Comparison of ENCODE assay signal across 8 mouse cellular contexts in genomic region chr10:25199510-25200353, GRCm38 (mm10).
A peak's percentile ranks its signal among the peaks of the same experiment; 100 is the strongest.
DNase-seq lines count a peak whose midpoint lies in the region; ATAC-seq and TF ChIP-seq lines count a peak whose summit lies in the region.

No protein-coding gene starts in this region.

- H3K27ac ChIP-seq in thymus, adult 2 months (ENCODE audit: control insufficient read depth, insufficient read depth, low read length), result no peak overlapping the region
- H3K27ac ChIP-seq in embryonic fibroblast, embryonic 13.5 days (ENCODE audit: insufficient read depth, low read length), result no peak overlapping the region
- H3K27ac ChIP-seq in heart, embryonic 10.5 days, result peak overlapping the region; percentile 74
- H3K27ac ChIP-seq in limb, embryonic 10.5 days, result peak overlapping the region; percentile 81

- WGBS in thymus, adult 2 months, result 21% methylated on average over 32 of the region's 32 CpGs
- WGBS in heart, embryonic 10.5 days, result 14% methylated on average over 32 of the region's 32 CpGs
- 17% methylated on average over 32 of the region's 32 CpGs for WGBS in limb, embryonic 10.5 days

- peak; percentile 88 for ATAC-seq in megakaryocyte-erythroid progenitor cell, adult 5-6 weeks (replicated peaks; ENCODE audit: low FRiP score, low TSS enrichment, poor library complexity, severe bottlenecking)

- no peak overlapping the region for H3K4me3 ChIP-seq in thymus, adult 2 months (ENCODE audit: control insufficient read depth, insufficient read depth, low read length)
- peak overlapping the region; percentile 22 for H3K4me3 ChIP-seq in embryonic fibroblast, embryonic 13.5 days (ENCODE audit: insufficient read depth, low read length)
- peak overlapping the region; percentile 61 for H3K4me3 ChIP-seq in heart, embryonic 10.5 days
- H3K4me3 ChIP-seq in limb, embryonic 10.5 days, result peak overlapping the region; percentile 55

- H3K4me1 ChIP-seq in thymus, adult 2 months (replicated peaks; ENCODE audit: control insufficient read depth, insufficient read depth, low read length), result no peaks in the 10 kb centered on the region
- H3K4me1 ChIP-seq in embryonic fibroblast, embryonic 13.5 days (ENCODE audit: control insufficient read depth, insufficient read depth, low read length), result no peaks in the 10 kb centered on the region; the same call in none of the 2 replicates
- H3K4me1 ChIP-seq in heart, embryonic 10.5 days, result peaks cover 22% of the 10 kb centered on the region
- peaks cover 16% of the 10 kb centered on the region for H3K4me1 ChIP-seq in limb, embryonic 10.5 days

- TF ChIP-seq CTCF in thymus, adult 2 months (IDR thresholded peaks at IDR 0.05; ENCODE audit: borderline replicate concordance, control insufficient read depth, extremely low read depth, insufficient read depth, low read length, poor library complexity), result no peak
- no peak for TF ChIP-seq CTCF in embryonic fibroblast, embryonic 13.5 days (IDR thresholded peaks at IDR 0.05; ENCODE audit: borderline replicate concordance, insufficient read depth, low read length)

- H3K9me3 ChIP-seq in heart, embryonic 10.5 days, result no peaks in the 10 kb centered on the region
- H3K9me3 ChIP-seq in limb, embryonic 10.5 days (replicated peaks), result no peaks in the 10 kb centered on the region

- no peak for TF ChIP-seq POLR2A in thymus, adult 2 months (IDR thresholded peaks at IDR 0.05; ENCODE audit: control insufficient read depth, extremely low read depth, insufficient read depth, low read length, poor library complexity)
- TF ChIP-seq POLR2A in embryonic fibroblast, embryonic 13.5 days (IDR thresholded peaks at IDR 0.05; ENCODE audit: low read depth, low read length), result 0 out of 2 replicates have a peak, but pooled peaks have one; percentile 17

- no peaks in the 10 kb centered on the region for H3K27me3 ChIP-seq in thymus, adult 2 months (ENCODE audit: control insufficient read depth, insufficient read depth, low read length)
- H3K27me3 ChIP-seq in heart, embryonic 10.5 days (ENCODE audit: insufficient read depth, poor library complexity, severe bottlenecking), result no peaks in the 10 kb centered on the region
- peaks cover 20% of the 10 kb centered on the region; the same call in 1 of the 2 replicates for H3K27me3 ChIP-seq in limb, embryonic 10.5 days (ENCODE audit: low read depth, poor library complexity, severe bottlenecking)

- peak; percentile 17 for DNase-seq in thymus, adult 2 months
- no peak for DNase-seq in thymus, postnatal 0 days (ENCODE audit: low spot score)
- DNase-seq in heart, embryonic 10.5 days (ENCODE audit: low spot score), result no peak
- DNase-seq in kidney, adult 18-20 months, result peak; percentile 36
- DNase-seq in limb, embryonic 10.5 days (ENCODE audit: low spot score), result peak; percentile 68
- DNase-seq in skeletal muscle tissue, adult 2 months (ENCODE audit: low read depth, low spot score), result peak; percentile 16

- no peaks in the 10 kb centered on the region for H3K36me3 ChIP-seq in thymus, adult 2 months (ENCODE audit: control insufficient read depth, insufficient read depth, low read length)
- no peaks in the 10 kb centered on the region for H3K36me3 ChIP-seq in heart, embryonic 10.5 days
- no peaks in the 10 kb centered on the region for H3K36me3 ChIP-seq in limb, embryonic 10.5 days

Comparison
In these comparisons a context has a peak if more than half of its experiments do, and no peak if none do; other contexts are left out.
1. DNase-seq: peak in thymus, adult 2 months (single experiment), kidney, adult 18-20 months (single experiment), limb, embryonic 10.5 days (single experiment) and skeletal muscle tissue, adult 2 months (single experiment); none in thymus, postnatal 0 days (single experiment) and heart, embryonic 10.5 days (single experiment).
2. H3K27ac ChIP-seq: peak in heart, embryonic 10.5 days (single experiment) and limb, embryonic 10.5 days (single experiment); none in thymus, adult 2 months (single experiment) and embryonic fibroblast, embryonic 13.5 days (single experiment).